Mouse (Mus musculus) CH12.LX (cell line): ENCODE data around the gene Riok2. TPM values are rescaled to one million over a fixed set of nuclear protein-coding genes. Genes with fewer than 3 reads are reported as not detected.

ENCODE experiments used
- DNase-seq: peaks from one replicate; pipeline ENCODE4 v3.0.0-alpha.2; 2013; ENCODE audit errors: extremely low read depth
- H3K27ac ChIP-seq: 2 replicates; pipeline ENCODE4 v1.5.1; 2012; ENCODE audit warnings: low read depth, mild to moderate bottlenecking, control low read depth, moderate library complexity; ENCODE audit not compliant: insufficient read depth
- H3K27me3 ChIP-seq: replicated peaks from 2 replicates; pipeline ENCODE3; 2012; ENCODE audit warnings: inconsistent platforms
- H3K36me3 ChIP-seq, 2 experiments: replicated peaks in 1 of 2; 2 replicates each; pipeline versions ENCODE3 to v1.6.1; 2012; ENCODE audit warnings: inconsistent platforms in 1 of 2, low read length in 1 of 2, mild to moderate bottlenecking in 1 of 2, mixed read lengths in 1 of 2, moderate library complexity in 1 of 2; ENCODE audit not compliant: control insufficient read depth in 1 of 2, insufficient read depth in 1 of 2
- H3K4me1 ChIP-seq, 2 experiments: 2 replicates each; pipeline ENCODE4 v1.6.1; 2012; ENCODE audit warnings: inconsistent platforms in 1 of 2, moderate library complexity in 1 of 2; ENCODE audit not compliant: insufficient read depth in 2 of 2, control insufficient read depth in 1 of 2
- H3K4me2 ChIP-seq: 2 replicates; pipeline ENCODE4 v1.6.1; 2012; ENCODE audit warnings: low read depth, mild to moderate bottlenecking, control low read depth; ENCODE audit not compliant: poor library complexity, insufficient read depth, severe bottlenecking
- H3K4me3 ChIP-seq, 3 experiments: fragments of 150-350 bp in 1 of 3; sonication (generic) in 1 of 3; replicated peaks in 1 of 3; 2 replicates each; pipeline versions ENCODE3 to v1.5.1; 2011 to 2012; ENCODE audit warnings: low read depth in 2 of 3, low read length in 2 of 3, mild to moderate bottlenecking in 2 of 3, moderate library complexity in 2 of 3, control low read depth in 1 of 3, improper control_type of control experiment in 1 of 3, inconsistent platforms in 1 of 3, mixed read lengths in 1 of 3; ENCODE audit not compliant: poor library complexity in 1 of 3
- H3K79me2 ChIP-seq: replicated peaks from 2 replicates; pipeline ENCODE4 v1.6.1; 2012; ENCODE audit warnings: mild to moderate bottlenecking, moderate library complexity; ENCODE audit not compliant: control insufficient read depth, poor library complexity, insufficient read depth, severe bottlenecking; ENCODE audit errors: extremely low read depth
- H3K9ac ChIP-seq: 2 replicates; pipeline ENCODE4 v1.6.1; 2012; ENCODE audit warnings: low read depth, mild to moderate bottlenecking, control low read depth, moderate library complexity; ENCODE audit not compliant: insufficient read depth
- H3K9me3 ChIP-seq: replicated peaks from 2 replicates; pipeline ENCODE3; 2012; ENCODE audit warnings: low read length, inconsistent platforms, mixed read lengths
- CHD1 ChIP-seq: IDR thresholded peaks from 2 replicates; pipeline ENCODE4 v1.6.1; 2012; ENCODE audit warnings: low read depth, low read length, improper control_type of control experiment, inconsistent platforms
- CHD2 ChIP-seq: IDR thresholded peaks from 2 replicates; pipeline ENCODE4 v1.6.1; 2011; ENCODE audit warnings: low read length, improper control_type of control experiment
- CTCF ChIP-seq, 2 experiments: IDR thresholded peaks in 1 of 2; conservative IDR thresholded peaks in 1 of 2; 2 replicates each; pipeline ENCODE4 v1.5.1; 2011 to 2012; ENCODE audit warnings: low read depth in 2 of 2, low read length in 2 of 2, improper control_type of control experiment in 1 of 2, inconsistent platforms in 1 of 2, mild to moderate bottlenecking in 1 of 2, moderate library complexity in 1 of 2
- E2F4 ChIP-seq: IDR thresholded peaks from 2 replicates; pipeline ENCODE4 v1.6.1; 2011; ENCODE audit warnings: low read depth, low read length, improper control_type of control experiment; ENCODE audit not compliant: insufficient replicate concordance
- ELF1 ChIP-seq: IDR thresholded peaks from 2 replicates; pipeline ENCODE4 v1.6.1; 2014; ENCODE audit warnings: low read depth, mild to moderate bottlenecking, inconsistent platforms, low read length, improper control_type of control experiment
- GABPA ChIP-seq: IDR thresholded peaks from 2 replicates; pipeline ENCODE4 v1.6.1; 2012; ENCODE audit warnings: low read depth, low read length, improper control_type of control experiment, inconsistent platforms; ENCODE audit not compliant: insufficient replicate concordance
- HCFC1 ChIP-seq: IDR thresholded peaks from 2 replicates; pipeline ENCODE4 v1.6.1; 2012; ENCODE audit warnings: low read depth, mild to moderate bottlenecking, inconsistent platforms, low read length, improper control_type of control experiment
- JUN ChIP-seq: IDR thresholded peaks from 2 replicates; pipeline ENCODE4 v1.6.1; 2011; ENCODE audit warnings: low read depth, mild to moderate bottlenecking, low read length, improper control_type of control experiment, moderate library complexity; ENCODE audit not compliant: insufficient read depth
- JUND ChIP-seq: conservative IDR thresholded peaks from 2 replicates; pipeline ENCODE4 v1.6.1; 2011; ENCODE audit warnings: low read depth, low read length, improper control_type of control experiment
- MAX ChIP-seq: IDR thresholded peaks from 2 replicates; pipeline ENCODE4 v1.6.1; 2011; ENCODE audit warnings: low read length, improper control_type of control experiment
- MAZ ChIP-seq: IDR thresholded peaks from 2 replicates; pipeline ENCODE4 v1.6.1; 2012; ENCODE audit warnings: low read depth, mild to moderate bottlenecking, inconsistent platforms, low read length, improper control_type of control experiment, moderate library complexity
- MEF2A ChIP-seq: IDR thresholded peaks from 2 replicates; pipeline ENCODE4 v1.6.1; 2014; ENCODE audit warnings: low read depth, mild to moderate bottlenecking, inconsistent platforms, low read length, improper control_type of control experiment, borderline replicate concordance
- MYC ChIP-seq: IDR thresholded peaks from 2 replicates; pipeline ENCODE4 v1.6.1; 2011; ENCODE audit warnings: low read depth, mild to moderate bottlenecking, improper control_type of control experiment, low read length
- PAX5 ChIP-seq: IDR thresholded peaks from 2 replicates; pipeline ENCODE4 v1.6.1; 2012; ENCODE audit warnings: low read length, inconsistent platforms, mixed read lengths
- POLR2A ChIP-seq: IDR thresholded peaks from 2 replicates; pipeline ENCODE4 v1.6.1; 2011; ENCODE audit warnings: low read depth, mild to moderate bottlenecking, improper control_type of control experiment, low read length
- POLR2AphosphoS2 ChIP-seq: IDR thresholded peaks from 2 replicates; pipeline ENCODE4 v1.6.1; 2011; ENCODE audit warnings: low read depth, low read length, improper control_type of control experiment
- RCOR1 ChIP-seq: conservative IDR thresholded peaks from 2 replicates; pipeline ENCODE4 v1.6.1; 2012; ENCODE audit warnings: low read depth, mild to moderate bottlenecking, inconsistent platforms, low read length, improper control_type of control experiment
- SIN3A ChIP-seq: IDR thresholded peaks from 2 replicates; pipeline ENCODE4 v1.6.1; 2012; ENCODE audit warnings: low read length, improper control_type of control experiment, inconsistent platforms
- SMC3 ChIP-seq: IDR thresholded peaks from 2 replicates; pipeline ENCODE4 v1.6.1; 2011; ENCODE audit warnings: low read depth, low read length, improper control_type of control experiment
- TCF12 ChIP-seq: IDR thresholded peaks from 2 replicates; pipeline ENCODE4 v1.6.1; 2014; ENCODE audit warnings: low read depth, mild to moderate bottlenecking, inconsistent platforms, low read length, improper control_type of control experiment
- UBTF ChIP-seq: IDR thresholded peaks from 2 replicates; pipeline ENCODE4 v1.6.1; 2012; ENCODE audit warnings: low read depth, mild to moderate bottlenecking, inconsistent platforms, low read length, improper control_type of control experiment, moderate library complexity
- ZC3H11A ChIP-seq: IDR thresholded peaks from 2 replicates; pipeline ENCODE4 v1.6.1; 2012; ENCODE audit warnings: low read depth, mild to moderate bottlenecking, inconsistent platforms, low read length, improper control_type of control experiment
- ZKSCAN1 ChIP-seq: IDR thresholded peaks from 2 replicates; pipeline ENCODE4 v1.6.1; 2012; ENCODE audit warnings: low read depth, inconsistent platforms, low read length, improper control_type of control experiment, borderline replicate concordance
- ZMIZ1 ChIP-seq: IDR thresholded peaks from 2 replicates; pipeline ENCODE4 v1.6.1; 2012; ENCODE audit warnings: low read depth, mild to moderate bottlenecking, inconsistent platforms, low read length, improper control_type of control experiment
- ZNF384 ChIP-seq: IDR thresholded peaks from 2 replicates; pipeline ENCODE4 v1.6.1; 2012; ENCODE audit warnings: low read depth, low read length, improper control_type of control experiment, inconsistent platforms
- dilution Hi-C: fragments of 300-500 bp; cut with MboI; formaldehyde crosslinking; loops from 2 replicates; pipeline ENCODE4 v1.14.3; 2020; ENCODE audit warnings: low sequenced_read_pairs; ENCODE audit not compliant: extremely low pct_unique_long_range_greater_than_20kb, extremely low pct_ligation_motif_present
- in situ Hi-C: fragments of 300-500 bp; cut with MboI; formaldehyde crosslinking; loops from 3 replicates; pipeline ENCODE4 v1.14.3; 2019; ENCODE audit warnings: low sequenced_read_pairs, low pct_ligation_motif_present, low pct_unique_long_range_greater_than_20kb, mixed read lengths
- polyA plus RNA-seq: library from polyadenylated mRNA; unstranded; fragments of >175 nt; gene quantifications from 2 replicates; pipeline ENCODE4 v1.2.1, GENCODE M21; 2012; ENCODE audit warnings: low read depth; ENCODE audit not compliant: insufficient read length
- total RNA-seq, 2 experiments: library from RNA; depleted of rRNA; stranded (reverse); fragments of 300-350 nt in 1 of 2; fragments of >200 nt in 1 of 2; gene quantifications; 2 replicates each; pipeline ENCODE4 v1.2.3; 2012 to 2014

Riok2 gene
- total and polyA plus RNA-seq, 3 experiments = 27.9 to 114 (median 78.4) TPM

GRCm38 (mm10) chr17:17411443-17411842 lies 37.3 kb downstream of the Riok2 start:
- H3K27me3 ChIP-seq = no peaks in the 10 kb centered on the region
- in situ Hi-C loops = loop anchor here (25.0 kb wide), 1 partner anchor 126 kb away; no protein-coding TSS in a partner anchor
- H3K36me3 ChIP-seq = no peaks in the 10 kb centered on the region
- H3K9ac ChIP-seq = no peak overlapping the region
- H3K4me2 ChIP-seq = no peak overlapping the region
- H3K9me3 ChIP-seq = no peaks in the 10 kb centered on the region
- no peak overlapping the region for H3K27ac ChIP-seq
- no peak overlapping the region for H3K4me3 ChIP-seq
- no peaks in the 10 kb centered on the region for H3K4me1 ChIP-seq
- no peak for TF ChIP-seq ZNF384
- no peak for TF ChIP-seq CHD1
- no peak for TF ChIP-seq ZKSCAN1
- no peak for TF ChIP-seq MEF2A
- TF ChIP-seq POLR2AphosphoS2 = no peak
- no peak for TF ChIP-seq PAX5
- TF ChIP-seq E2F4 = no peak
- TF ChIP-seq UBTF = no peak
- TF ChIP-seq JUND = no peak
- TF ChIP-seq POLR2A = no peak
- TF ChIP-seq ELF1 = no peak
- TF ChIP-seq GABPA = no peak
- TF ChIP-seq, all 38 proteins: peak for 0
- no peaks in the 10 kb centered on the region for H3K79me2 ChIP-seq
- DNase-seq = no peak
- dilution Hi-C loops = no loop called here

GRCm38 (mm10) chr17:17412176-17412575 lies 38.1 kb downstream of the Riok2 start:
- Histone ChIP-seq H3K36me3 (no peaks in the 10 kb centered on the region), H3K4me2 (no peak overlapping the region), H3K4me1 (no peaks in the 10 kb centered on the region), H3K4me3 (no peak overlapping the region), H3K27me3 (no peaks in the 10 kb centered on the region), H3K9ac (no peak overlapping the region)
- in situ Hi-C loops = loop anchor here (25.0 kb wide), 1 partner anchor 125 kb away; no protein-coding TSS in a partner anchor
- dilution Hi-C loops = no loop called here
- no peak for TF ChIP-seq MAX
- no peak for TF ChIP-seq TCF12
- TF ChIP-seq RCOR1 = no peak
- TF ChIP-seq JUND = no peak
- TF ChIP-seq CHD2 = no peak
- TF ChIP-seq MYC = no peak
- TF ChIP-seq SIN3A = no peak
- TF ChIP-seq PAX5 = no peak
- TF ChIP-seq JUN = no peak
- no peak for TF ChIP-seq POLR2AphosphoS2
- TF ChIP-seq ZMIZ1 = no peak
- TF ChIP-seq CTCF (conservative IDR thresholded peaks at IDR 0.05 in 1 of 2, IDR thresholded peaks at IDR 0.05 in 1 of 2; ENCODE audit: low read depth in 2 of 2, low read length in 2 of 2) = no peak
- TF ChIP-seq SMC3 = no peak
- TF ChIP-seq ZKSCAN1 = no peak
- TF ChIP-seq ZC3H11A = no peak
- TF ChIP-seq MAZ = no peak
- TF ChIP-seq HCFC1 = no peak
- TF ChIP-seq, all 38 proteins: peak for 0
- no peaks in the 10 kb centered on the region for H3K79me2 ChIP-seq
- no peak overlapping the region for H3K27ac ChIP-seq
- H3K9me3 ChIP-seq = no peaks in the 10 kb centered on the region
- no peak for DNase-seq
